Mouse (Mus musculus) liver, embryonic 12.5 days (tissue): ENCODE data around the gene Map7. TPM values are rescaled to one million over a fixed set of nuclear protein-coding genes. Genes with fewer than 3 reads are reported as not detected.

Source experiments
- ATAC-seq: fragments of 200-750 bp; cut with Nextera tagmentation; 2 replicates; pipeline ENCODE4 v1.8.0; 2017; ENCODE audit warnings: moderate number of reproducible peaks, mild to moderate bottlenecking, moderate library complexity
- H3K27ac ChIP-seq: fragments of 300-500 bp; sonication (generic); 2 replicates; pipeline ENCODE4 v1.5.1; 2016; ENCODE audit warnings: mild to moderate bottlenecking
- H3K27me3 ChIP-seq: fragments of 300-500 bp; sonication (generic); replicated peaks from 2 replicates; pipeline ENCODE4 v1.6.1; 2016; ENCODE audit warnings: mild to moderate bottlenecking, moderate library complexity
- H3K36me3 ChIP-seq: fragments of 300-500 bp; sonication (generic); 2 replicates; pipeline ENCODE4 v1.6.1; 2016; ENCODE audit warnings: mild to moderate bottlenecking, moderate library complexity
- H3K4me1 ChIP-seq: fragments of 300-500 bp; sonication (generic); 2 replicates; pipeline ENCODE4 v1.6.1; 2016
- H3K4me2 ChIP-seq: fragments of 300-500 bp; sonication (generic); 2 replicates; pipeline ENCODE4 v1.6.1; 2016; ENCODE audit warnings: mild to moderate bottlenecking, moderate library complexity
- H3K4me3 ChIP-seq: fragments of 300-500 bp; sonication (generic); 2 replicates; pipeline ENCODE4 v1.5.1; 2016; ENCODE audit warnings: mild to moderate bottlenecking, moderate library complexity
- H3K9ac ChIP-seq: fragments of 300-500 bp; sonication (generic); 2 replicates; pipeline ENCODE4 v1.6.1; 2016; ENCODE audit warnings: mild to moderate bottlenecking, moderate library complexity
- H3K9me3 ChIP-seq: fragments of 300-500 bp; sonication (generic); replicated peaks from 2 replicates; pipeline ENCODE4 v1.6.1; 2016; ENCODE audit warnings: mild to moderate bottlenecking, moderate library complexity
- WGBS: fragments of 180-500 bp; shearing (Covaris S2); methylation state at CpG from one replicate; pipeline ENCODE4 v1.1.7; 2016; ENCODE audit not compliant: insufficient replicate concordance; 5-methylcytosine and 5-hydroxymethylcytosine counted together
- microRNA-seq: library from miRNA; unstranded; fragments of <30 nt; microRNA quantifications from one replicate; pipeline ENCODE4, GENCODE M21; 2017
- polyA plus RNA-seq: library from polyadenylated mRNA; unstranded; fragments of >200 nt; fragmentation: Nextera tagmentation; extraction: Ambion mirVana; gene quantifications from 2 replicates; pipeline ENCODE4 v1.2.1, GENCODE M21; 2016

The Map7 gene
- polyA plus RNA-seq, 1 experiment from 2014 or later: 6.6 TPM

GRCm38 (mm10) chr10:20312736-20313301, 164.5 kb downstream of the Map7 start:
- H3K4me2 ChIP-seq: peak overlapping the region; percentile 87
- under 1% methylated on average over 49 of the region's 54 CpGs for whole genome bisulfite sequencing

DNA sequence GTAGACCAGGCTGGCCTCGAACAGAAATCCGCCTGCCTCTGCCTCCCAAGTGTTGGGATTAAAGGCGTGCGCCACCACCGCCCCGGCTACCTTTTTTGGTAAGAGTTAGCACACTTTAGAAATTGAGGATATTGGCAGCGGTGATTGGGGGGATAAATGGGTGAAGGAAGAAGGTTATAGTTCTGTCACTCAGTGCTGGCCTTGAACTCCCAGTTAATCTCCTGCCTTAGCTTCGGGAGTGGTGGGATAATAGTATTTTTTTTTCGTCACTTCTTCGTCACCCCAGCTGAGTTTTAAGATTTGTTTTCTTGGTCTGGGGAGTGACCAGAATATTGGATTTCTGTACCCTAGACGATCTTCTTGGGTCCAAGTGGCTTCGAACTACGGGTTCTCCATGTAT, 165.2 kb downstream of the Map7 start:
- peak overlapping the region; percentile 87 for H3K4me2 ChIP-seq
- peaks cover 57% of the 10 kb centered on the region for H3K4me1 ChIP-seq
- H3K27ac ChIP-seq: peak overlapping the region; percentile 100
- H3K36me3 ChIP-seq: peaks cover 16% of the 10 kb centered on the region
- no peaks in the 10 kb centered on the region for H3K9me3 ChIP-seq
- peak overlapping the region; percentile 96 for H3K9ac ChIP-seq
- WGBS: 15% methylated on average over 13 of the region's 13 CpGs
- H3K27me3 ChIP-seq: no peaks in the 10 kb centered on the region
- H3K4me3 ChIP-seq: peak overlapping the region; percentile 91
- no peak for ATAC-seq

More at GRCm38 (mm10) chr10:20312736-20313301, 164.5 kb downstream of the Map7 start:
- H3K9ac ChIP-seq: peak overlapping the region; percentile 96
- H3K4me1 ChIP-seq: peaks cover 51% of the 10 kb centered on the region
- H3K27me3 ChIP-seq: no peaks in the 10 kb centered on the region
- peak overlapping the region; percentile 91 for H3K4me3 ChIP-seq
- no peaks in the 10 kb centered on the region for H3K9me3 ChIP-seq
- peaks cover 10% of the 10 kb centered on the region for H3K36me3 ChIP-seq
- H3K27ac ChIP-seq: peak overlapping the region; percentile 100
- ATAC-seq: peak; percentile 61

GRCm38 (mm10) chr10:20313941-20314340, 165.7 kb downstream of the Map7 start:
- peaks cover 21% of the 10 kb centered on the region for H3K36me3 ChIP-seq
- H3K4me2 ChIP-seq: peak overlapping the region; percentile 87
- no peak for ATAC-seq
- peaks cover 58% of the 10 kb centered on the region for H3K4me1 ChIP-seq
- WGBS: 60% methylated on average over 4 of the region's 4 CpGs
- H3K27me3 ChIP-seq: no peaks in the 10 kb centered on the region
- no peaks in the 10 kb centered on the region for H3K9me3 ChIP-seq
- peak overlapping the region; percentile 100; the same call in 1 of the 2 replicates for H3K27ac ChIP-seq
- peak overlapping the region; percentile 91 for H3K4me3 ChIP-seq
- peak overlapping the region; percentile 96 for H3K9ac ChIP-seq

DNA sequence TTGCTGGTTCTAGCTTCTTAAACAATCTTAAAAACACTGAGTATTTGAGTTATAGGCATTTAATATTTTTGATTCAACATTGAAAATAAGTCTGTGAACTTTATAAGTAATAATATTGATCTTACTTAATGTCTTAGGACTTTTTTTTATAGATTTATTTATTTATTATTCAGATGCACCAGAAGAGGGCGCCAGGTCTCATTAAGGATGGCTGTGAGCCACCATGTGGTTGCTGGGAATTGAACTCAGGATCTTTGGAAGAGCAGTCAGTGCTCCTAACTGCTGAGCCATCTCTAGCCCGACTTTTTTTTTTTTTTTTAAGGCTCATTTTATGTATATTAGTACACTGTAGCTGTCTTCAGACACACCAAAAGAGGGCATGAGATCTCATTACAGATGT, 166.5 kb downstream of the Map7 start:
- WGBS: 16% methylated on average over 2 of the region's 2 CpGs
- H3K4me2 ChIP-seq: peak overlapping the region; percentile 87

DNA sequence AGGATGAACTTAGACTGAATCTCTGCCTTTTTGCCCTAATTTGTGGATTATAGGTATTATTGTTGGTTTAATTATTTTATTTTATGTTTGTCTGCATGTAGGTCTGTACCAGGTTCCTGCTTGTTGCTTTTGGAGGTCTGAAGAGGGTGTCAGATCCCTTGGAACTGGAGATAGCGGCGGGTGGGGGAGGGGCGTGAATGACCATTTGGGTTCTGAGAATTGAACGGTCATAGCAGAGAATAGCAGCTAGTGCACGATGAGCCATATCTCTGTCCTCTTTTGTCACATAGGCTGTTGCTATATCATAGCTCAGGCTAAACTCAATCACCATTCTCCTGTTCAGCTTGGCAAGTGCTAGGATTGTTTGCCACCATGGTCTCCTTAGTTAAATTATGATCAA, 169.2 kb downstream of the Map7 start:
- ATAC-seq: no peak
- Histone ChIP-seq H3K27me3 (no peaks in the 10 kb centered on the region), H3K4me2 (peak overlapping the region; percentile 34), H3K4me3 (no peak overlapping the region), H3K9me3 (no peaks in the 10 kb centered on the region), H3K4me1 (peaks cover 47% of the 10 kb centered on the region), H3K9ac (peak overlapping the region; percentile 17; the same call in 1 of the 2 replicates), H3K36me3 (peaks cover 51% of the 10 kb centered on the region), H3K27ac (no peak overlapping the region)
- WGBS: 20% methylated on average over 5 of the region's 5 CpGs

More for the DNA sequence above, 166.5 kb downstream of the Map7 start:
- Histone ChIP-seq H3K27ac (no peak overlapping the region), H3K4me3 (peak overlapping the region; percentile 91; the same call in 1 of the 2 replicates), H3K9me3 (no peaks in the 10 kb centered on the region), H3K36me3 (peaks cover 28% of the 10 kb centered on the region), H3K27me3 (no peaks in the 10 kb centered on the region), H3K9ac (no peak overlapping the region), H3K4me1 (peaks cover 58% of the 10 kb centered on the region)
- ATAC-seq: no peak

DNA sequence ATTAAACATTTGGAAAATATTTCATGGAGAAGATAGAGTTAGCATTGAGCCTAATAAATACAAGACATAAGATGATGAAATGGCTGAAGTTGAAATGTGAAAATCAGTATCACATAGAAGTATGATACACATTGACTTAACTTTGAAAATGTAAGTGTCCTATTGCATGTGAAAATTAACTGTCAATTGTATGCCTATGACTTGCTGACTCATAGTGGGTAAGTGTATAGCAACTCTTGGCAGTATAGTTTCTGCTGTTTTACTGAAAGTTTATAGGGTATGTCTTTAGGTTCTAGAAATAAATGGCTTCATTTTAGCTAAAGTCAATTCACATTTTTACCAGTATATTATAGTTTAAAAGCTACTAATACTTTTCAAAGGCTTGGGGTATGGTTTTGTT, 178.0 kb downstream of the Map7 start:
- Histone ChIP-seq H3K9me3 (no peaks in the 10 kb centered on the region), H3K27ac (no peak overlapping the region), H3K9ac (no peak overlapping the region), H3K4me3 (no peak overlapping the region), H3K27me3 (no peaks in the 10 kb centered on the region), H3K36me3 (peaks cover 90% of the 10 kb centered on the region), H3K4me2 (no peak overlapping the region), H3K4me1 (no peaks in the 10 kb centered on the region)
- no peak for ATAC-seq

Small RNA genes lying within 50 kb of the gene (microRNA-seq; reads per million reads assigned to microRNA genes)
- gene Mir6413: not detected

Other genes with a start within 250 kb of the Map7 start
- gene Pex7, start 240.8 kb upstream of the Map7 start, polyA plus RNA-seq: 29.7 and 30.9 TPM in 2 replicates
- gene Map3k5, start 214.0 kb upstream of the Map7 start, polyA plus RNA-seq: 1.2 and 1.3 TPM in 2 replicates
- 79.3 and 80.4 TPM in 2 replicates for gene Bclaf1, start 164.0 kb downstream of the Map7 start, polyA plus RNA-seq
- gene Mtfr2, start 199.3 kb downstream of the Map7 start, polyA plus RNA-seq: 3.4 and 4.7 TPM in 2 replicates